Mouse (Mus musculus) activated CD4-positive, CD25-positive, alpha-beta regulatory T cell, adult 4 months (primary cell): Measurements from ENCODE around the gene Tmco4. TPM values are rescaled to one million over a fixed set of nuclear protein-coding genes. Genes with fewer than 3 reads are reported as not detected.

Experiments used
- ATAC-seq: one replicate; pipeline ENCODE4 v1.8.0; 2017
- polyA plus RNA-seq, 2 experiments: library from polyadenylated mRNA; unstranded; fragments of 100-300 nt; shearing (Covaris generic); gene quantifications; one replicate each; pipeline ENCODE4 v1.2.1; 2017

Gene Tmco4
- polyA plus RNA-seq, 2 experiments from 2014 or later: 19.1 to 32.4 TPM

DNA sequence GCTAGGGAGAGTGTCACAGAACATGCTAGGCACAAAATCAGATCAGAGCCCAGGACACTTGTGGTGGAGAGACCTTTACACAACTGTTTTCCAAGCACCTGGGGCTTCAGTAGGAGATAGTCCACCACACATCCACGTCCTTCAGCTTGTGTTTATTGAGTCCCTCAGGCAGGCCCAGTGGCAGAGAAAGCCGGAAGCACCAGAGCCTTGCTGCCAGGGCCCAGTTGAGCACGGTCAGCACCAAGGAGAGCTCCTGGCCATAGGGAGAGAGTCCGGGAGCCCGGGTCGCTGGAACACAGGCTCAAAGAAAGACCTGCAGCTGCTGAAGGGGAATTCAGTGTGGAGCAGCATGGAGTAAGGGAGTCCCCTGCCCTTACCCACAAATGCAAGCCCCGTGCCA, 86.9 kb downstream of the Tmco4 start:
- no peak for ATAC-seq

DNA sequence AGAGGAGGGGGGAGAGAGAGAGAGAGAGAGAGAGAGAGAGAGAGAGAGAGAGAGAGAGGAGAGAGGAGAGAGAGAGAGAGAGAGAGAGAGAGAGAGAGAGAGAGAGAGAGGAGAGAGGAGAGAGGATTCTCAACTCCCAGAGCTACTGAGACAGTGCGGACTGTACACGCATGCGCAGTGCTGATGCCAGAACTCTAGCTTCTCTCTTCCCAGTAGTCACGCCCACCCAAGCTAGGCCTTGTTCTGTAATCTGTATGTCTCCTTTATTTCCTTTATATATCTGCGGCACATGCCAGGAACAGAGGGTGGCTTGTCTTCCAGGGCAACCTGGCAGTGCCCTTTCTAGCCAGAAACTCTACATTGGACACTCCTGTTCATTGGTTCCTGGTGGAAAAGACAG, 92.1 kb downstream of the Tmco4 start:
- no peak for ATAC-seq

DNA sequence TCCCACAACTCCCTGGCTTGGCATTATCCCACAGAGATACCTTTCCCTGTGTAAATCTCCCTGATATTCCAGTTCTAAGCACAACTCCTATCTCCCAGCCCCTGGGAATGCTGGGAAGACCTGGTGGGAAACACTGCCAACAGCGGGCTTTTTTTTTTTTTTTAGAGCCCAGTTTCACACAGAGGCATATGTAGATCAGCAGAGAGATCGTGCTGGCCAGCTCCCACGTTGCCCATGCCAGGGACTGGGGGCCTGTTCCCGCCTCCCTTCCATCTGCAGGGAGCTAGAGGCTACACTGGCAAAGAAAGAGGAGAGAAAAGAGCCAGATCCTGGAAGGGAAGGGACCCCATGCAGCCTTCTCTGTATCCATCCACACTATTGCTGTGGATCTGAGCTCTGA, 95.6 kb downstream of the Tmco4 start:
- no peak for ATAC-seq

DNA sequence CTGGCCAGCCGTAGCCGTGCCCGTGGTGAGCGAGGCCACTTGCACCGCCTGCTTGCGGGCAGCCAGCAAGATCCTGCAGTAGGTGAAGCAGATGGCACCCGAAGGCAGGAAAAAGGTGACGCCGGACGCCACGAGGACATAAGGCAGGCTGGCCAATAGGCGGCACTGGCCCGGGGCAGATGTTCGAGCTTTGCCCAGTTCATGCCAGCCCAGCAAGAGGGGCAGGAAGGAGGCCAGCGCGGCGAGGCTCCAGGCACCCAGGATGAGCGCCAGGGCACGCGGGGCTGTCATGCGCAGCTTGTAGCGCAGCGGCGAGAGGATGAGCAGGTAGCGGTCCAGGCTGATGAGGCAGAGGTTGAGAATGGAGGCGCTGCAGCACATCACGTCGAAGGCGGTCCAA, 101.4 kb downstream of the Tmco4 start:
- no peak for ATAC-seq

DNA sequence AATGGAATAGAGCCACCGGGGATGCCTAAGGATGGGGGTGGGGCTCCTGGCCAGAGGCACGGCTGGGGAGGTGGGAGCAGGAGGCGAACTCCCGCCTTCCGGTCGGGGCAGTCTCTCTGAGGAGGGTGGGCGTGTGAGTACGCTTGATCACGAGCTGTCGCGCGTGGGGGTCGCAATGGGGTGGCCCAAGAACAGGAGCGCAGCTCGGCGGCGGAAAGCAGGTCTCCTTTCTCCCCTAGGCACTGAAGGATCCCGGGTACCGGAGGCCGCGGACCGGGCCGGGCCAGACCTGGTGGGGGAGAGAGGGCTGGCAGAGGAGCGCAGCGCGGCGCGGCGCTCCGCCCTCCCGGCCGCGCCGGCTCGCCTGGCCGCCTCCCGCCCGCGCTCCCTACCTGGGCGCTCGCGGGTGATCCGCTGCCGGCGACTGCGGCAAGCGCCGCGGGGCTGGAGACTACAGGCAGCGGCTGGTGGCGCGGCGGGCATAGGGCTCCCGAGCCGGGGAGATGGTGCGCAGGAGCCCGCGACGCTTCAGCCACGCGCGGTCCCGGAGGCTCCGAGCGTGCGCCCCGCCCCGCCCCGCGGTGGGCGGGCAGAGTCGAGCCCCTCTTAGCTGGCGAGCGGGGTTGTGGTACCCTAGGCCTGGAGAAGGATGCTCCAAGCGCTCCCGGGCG, 102.5 kb downstream of the Tmco4 start, which contains the start of gene Htr6:
TSS of gene Htr6 (minus strand) at position 530 of the 671 bp plus-strand sequence.
- no peak for ATAC-seq

DNA sequence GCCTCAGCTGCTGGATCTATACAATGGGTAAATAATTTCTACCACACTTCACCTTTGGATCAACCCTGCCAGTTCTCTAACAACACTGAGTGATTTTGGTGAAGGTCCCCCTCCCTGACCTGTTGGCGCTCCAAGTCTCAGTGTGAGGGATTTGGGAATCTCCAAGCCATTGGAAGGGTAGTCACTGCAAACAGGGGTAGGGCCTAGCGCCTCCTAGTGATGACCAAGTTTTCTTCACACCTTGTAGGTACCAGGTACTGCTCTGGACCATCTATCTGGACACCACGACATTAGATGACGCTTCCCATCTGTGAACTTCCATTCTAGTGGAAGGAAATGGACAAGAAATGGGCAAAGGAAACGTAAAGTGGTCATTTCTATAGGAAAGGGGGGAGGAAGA, 103.2 kb downstream of the Tmco4 start:
- no peak for ATAC-seq

DNA sequence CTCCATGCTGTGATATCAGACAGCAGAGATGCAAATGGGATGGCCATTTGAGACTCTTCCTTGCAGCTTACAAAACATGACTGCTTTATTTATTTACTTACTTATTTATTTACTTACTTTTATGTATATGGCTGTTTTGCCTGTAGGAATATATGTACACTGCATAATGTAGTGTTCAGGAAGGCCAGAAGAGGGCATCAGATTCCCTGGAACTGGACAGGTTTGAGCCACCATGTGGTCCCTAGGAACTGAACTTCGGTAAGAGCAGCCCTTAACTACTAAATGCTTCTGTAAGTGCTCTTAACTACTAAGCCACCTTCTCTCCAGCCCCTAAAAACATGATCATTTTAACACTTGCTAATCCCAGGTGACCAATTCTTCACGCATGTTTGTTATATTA, 105.6 kb downstream of the Tmco4 start:
- no peak for ATAC-seq

DNA sequence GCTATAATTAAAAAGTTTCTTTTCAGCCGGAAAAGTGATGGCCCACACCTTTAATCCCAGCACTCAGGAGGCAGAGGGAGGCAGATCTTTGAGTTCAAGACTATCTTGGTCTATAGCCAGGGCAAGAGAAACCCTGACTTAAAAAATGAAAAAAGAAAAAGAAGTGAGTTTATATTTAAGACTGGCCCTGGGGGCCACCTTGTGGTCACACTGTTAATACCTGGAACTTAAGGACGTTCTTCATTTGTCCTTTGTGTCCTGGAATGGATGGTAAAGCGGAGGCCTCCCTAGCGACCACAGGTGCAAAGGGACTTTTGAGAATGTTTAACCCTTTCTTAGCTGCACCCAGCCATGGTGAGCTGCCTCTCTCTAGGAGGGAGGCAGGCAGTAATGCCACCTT, 106.0 kb downstream of the Tmco4 start:
- no peak for ATAC-seq

DNA sequence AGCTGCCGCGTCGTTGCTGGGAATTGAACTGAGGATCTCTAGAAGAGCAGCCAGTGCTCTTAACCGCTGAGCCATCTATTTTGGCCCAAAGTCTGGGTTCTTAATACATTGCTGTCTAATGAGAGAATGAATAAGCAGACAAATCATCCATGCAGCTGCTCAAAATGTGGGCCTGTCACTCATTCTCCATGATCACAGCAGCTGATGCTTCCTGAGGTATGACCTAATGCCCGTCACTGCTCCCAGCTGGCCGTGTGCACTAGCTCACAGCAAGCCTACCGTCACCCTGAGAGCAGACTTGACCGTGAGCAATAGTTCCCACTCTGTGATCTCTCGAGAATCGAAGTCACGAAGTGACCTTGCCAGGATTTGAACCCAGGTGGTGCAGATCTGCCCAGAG, 106.8 kb downstream of the Tmco4 start:
- ATAC-seq: no peak

DNA sequence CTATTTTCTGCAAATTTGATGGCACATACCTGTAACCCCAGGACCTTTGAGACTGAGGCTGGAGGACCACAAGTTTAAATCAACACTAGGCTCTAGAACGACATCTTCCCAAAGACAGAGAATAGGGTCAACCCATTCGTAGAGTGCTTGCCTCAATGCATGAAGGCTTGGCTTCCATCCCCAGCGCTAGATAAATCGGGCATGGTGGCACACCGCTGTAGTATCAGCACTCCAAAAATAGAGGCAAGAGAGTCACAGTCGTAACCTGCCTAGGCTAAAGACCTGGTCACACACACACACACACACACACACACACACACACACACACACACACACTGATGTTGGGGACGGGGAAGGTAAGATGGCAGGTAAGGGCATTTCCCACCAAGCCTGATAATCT, 107.6 kb downstream of the Tmco4 start:
- no peak for ATAC-seq

DNA sequence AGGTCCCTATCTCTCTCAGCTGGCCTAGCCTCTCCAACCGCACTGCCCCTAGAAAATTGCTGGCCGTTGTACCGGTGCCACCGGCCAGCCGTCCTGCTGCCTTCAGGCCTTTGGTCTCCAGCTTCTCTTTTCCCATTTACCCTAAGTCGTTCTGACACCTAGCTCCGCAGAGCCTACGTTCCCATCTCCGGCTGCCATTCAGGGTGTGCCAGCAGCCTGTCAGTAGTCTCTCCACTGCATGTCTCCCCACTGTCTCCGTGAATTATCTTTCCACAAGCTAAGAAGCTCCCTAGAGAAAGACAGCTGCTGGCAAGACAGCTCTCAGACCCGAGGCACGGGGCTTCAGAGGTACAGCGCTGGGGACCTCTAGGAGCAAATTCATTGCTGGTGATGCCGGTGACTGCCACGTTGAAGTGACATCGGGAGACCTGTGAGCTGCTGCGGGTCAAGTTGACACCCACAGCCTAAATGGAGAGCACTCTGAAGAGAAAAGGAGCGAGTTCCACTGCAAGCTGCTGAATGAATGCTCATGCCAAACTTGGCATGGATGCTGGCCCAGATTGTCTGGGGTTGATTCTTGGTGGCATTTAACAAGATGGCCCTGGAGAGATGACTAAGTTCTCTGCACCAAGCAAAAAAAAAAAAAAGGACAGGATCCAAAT, 108.7 kb downstream of the Tmco4 start:
- ATAC-seq: no peak

DNA sequence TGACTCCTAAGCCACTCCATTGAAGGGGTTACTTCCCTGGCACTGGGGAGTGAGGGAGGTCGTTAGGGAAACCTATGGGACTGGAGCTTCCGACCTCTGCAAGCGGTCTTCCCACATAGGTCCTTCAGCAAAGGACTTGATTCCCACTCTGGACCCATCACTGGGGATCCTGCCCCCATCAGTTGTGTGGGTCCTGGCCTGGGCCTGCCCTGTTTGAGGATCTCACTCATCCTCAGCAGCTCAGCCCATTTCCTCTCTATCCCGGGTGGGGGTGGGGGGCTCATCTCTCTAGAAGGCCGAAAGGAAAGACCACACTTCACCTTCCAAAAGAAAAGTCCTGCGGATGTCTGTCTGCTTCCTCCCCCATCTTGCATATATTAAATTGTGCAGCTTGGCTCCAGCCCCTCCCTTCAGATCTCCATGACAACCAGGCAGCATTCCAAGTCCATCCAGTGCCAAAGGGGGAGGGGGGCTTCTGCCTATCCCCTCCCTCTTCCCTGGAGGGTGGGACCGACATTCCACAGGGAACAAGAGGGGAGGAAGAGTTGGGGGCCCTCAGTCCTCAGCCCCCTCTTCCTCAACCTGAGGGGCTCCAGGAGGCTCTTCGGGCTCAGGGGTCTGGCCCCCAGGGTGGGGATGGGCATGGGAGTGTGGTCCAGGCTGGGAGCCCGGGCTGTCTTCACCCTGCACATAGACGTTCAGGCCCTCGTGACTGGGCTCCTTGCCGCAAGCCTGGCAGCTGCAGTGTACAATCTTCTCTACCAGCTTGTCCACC, 110.3 kb downstream of the Tmco4 start:
- no peak for ATAC-seq

DNA sequence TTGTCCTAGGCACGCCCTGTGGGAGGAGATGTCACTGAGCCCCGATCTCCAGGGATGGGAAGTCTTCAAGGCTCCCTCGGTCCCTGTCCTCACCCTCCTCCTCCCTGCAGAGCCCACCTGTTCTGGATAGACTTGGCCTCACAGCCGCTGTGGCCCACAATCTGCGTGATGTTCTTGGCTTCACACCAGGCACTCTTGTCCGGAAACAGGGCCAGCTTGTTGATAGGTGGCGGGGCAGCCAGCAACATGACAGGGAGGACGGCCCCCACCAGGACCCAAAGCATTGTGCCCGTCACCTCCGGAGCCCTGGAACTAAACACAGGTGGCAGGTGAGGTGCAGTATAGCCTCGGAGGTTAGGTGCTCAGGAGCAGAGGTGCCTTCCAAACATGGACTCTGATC, 112.6 kb downstream of the Tmco4 start:
- no peak for ATAC-seq

DNA sequence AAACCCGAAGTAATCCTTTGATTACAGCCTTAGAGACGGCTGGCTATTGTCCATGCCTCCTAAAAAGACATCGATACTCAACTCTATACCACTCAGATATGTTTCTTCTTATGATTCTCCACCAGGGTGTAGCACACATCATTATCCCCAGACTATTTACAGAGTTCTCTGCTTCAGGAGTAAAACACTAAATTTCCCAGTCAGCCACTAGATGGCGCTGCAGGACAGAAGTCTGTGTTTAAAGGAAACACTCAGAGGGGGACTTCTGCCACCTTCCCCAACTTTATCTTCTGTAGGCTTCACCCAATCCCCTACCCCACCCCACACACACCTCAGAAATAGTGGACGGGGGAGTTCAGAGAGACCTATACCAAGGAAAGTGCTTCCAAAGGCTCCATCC, 113.3 kb downstream of the Tmco4 start:
- peak; percentile 36 for ATAC-seq

DNA sequence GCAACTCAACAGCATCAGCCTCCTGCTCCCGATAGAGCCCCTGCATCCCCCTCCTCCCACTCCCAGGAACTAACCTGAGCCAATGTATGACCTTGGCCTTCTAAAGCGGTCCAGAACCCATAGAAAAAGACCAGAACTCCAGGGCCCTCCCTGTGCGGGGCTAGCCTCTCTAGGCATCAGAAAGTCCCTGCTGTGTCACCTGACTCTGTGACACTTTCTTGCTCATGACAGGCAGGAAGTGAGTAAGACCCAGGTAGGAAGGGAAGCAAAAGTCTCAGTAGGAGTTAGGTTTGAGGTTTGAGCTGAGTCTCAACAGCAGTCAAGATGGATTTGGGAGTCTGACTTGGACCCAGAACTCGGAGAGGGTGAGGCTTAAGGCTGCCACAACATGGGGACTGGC, 114.3 kb downstream of the Tmco4 start:
- ATAC-seq: peak; percentile 91

DNA sequence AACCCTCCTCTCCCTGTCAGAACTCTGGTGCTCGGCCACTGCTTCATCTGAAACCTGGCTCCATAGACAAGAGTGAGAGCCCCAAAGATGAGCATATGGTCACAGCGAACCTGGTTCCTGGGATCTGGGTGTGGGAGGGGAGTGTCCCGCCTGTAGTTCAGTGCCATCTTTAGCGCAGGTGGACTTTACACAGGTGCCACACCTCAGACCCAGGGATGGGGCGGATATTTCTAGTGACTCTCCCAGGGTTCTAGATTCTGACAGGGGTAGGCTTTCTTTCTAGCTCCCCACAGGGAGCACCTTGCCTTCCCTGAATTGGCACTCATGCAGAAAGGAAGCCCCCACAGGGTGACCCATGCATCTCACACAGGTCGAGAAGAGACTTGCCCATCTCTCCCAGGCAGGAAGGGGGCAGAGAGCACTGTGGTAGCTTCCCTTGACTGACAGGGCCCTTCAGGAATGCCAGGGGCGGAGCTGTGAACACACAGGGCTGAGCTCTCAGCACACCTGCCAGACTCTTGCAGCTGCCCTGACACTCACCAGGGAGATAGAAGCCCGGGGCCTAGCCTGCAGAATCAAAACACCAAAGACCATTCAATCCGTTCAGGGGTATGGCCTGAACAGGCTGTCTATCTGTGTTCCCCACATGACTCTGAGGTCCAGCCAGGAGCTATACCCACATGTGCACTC, 116.4 kb downstream of the Tmco4 start:
- ATAC-seq: no peak

DNA sequence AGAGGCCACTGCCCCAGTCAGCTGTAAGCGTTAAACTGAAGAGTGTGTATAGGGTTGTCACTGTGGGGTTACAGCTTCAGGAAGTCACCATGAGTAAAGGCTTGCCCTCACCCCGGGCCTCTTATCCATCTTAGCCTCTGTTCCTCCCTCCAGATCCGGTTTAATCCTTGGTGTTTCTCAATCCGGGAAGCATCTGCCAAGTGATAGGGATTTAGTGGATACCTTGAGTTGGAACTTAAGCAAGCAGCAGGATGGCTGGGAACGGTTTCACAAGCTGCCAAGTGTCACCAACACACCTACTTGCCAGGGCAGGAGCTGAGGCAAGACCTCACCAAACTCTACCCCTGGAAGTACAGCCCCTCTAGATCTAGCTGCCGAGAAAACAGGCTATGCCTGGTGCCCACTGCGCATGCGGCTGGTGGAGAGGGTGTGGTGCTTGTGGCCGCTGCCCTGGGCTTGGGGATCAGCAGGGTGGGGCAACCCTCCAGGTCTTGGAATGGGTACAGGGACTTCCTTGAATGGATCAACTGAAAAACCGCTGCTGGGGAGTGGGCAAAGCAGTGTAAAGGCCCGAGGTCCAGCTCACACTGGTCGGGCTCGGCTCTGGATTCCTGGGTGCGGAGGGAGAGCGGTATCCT, 117.7 kb downstream of the Tmco4 start:
- ATAC-seq: no peak

DNA sequence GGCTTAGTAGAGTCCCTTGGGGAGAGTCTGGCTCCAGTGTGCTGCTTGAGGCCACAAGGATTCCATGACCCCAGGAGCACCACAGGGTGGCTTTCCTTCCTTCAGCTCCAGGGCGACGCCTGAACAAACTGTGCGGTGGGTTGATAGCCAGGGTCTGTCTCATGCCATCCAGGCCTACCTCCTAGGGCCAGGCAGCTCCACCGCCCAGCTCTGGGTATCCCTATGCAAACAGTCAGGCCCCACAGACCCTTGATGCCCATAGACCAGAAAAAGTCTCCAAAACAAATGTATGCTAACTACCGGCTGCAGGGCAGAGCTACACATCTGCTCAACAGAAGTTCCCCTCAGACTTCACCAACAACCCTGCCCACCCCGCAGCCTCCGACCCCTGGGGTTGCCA, 118.4 kb downstream of the Tmco4 start:
- ATAC-seq: no peak

DNA sequence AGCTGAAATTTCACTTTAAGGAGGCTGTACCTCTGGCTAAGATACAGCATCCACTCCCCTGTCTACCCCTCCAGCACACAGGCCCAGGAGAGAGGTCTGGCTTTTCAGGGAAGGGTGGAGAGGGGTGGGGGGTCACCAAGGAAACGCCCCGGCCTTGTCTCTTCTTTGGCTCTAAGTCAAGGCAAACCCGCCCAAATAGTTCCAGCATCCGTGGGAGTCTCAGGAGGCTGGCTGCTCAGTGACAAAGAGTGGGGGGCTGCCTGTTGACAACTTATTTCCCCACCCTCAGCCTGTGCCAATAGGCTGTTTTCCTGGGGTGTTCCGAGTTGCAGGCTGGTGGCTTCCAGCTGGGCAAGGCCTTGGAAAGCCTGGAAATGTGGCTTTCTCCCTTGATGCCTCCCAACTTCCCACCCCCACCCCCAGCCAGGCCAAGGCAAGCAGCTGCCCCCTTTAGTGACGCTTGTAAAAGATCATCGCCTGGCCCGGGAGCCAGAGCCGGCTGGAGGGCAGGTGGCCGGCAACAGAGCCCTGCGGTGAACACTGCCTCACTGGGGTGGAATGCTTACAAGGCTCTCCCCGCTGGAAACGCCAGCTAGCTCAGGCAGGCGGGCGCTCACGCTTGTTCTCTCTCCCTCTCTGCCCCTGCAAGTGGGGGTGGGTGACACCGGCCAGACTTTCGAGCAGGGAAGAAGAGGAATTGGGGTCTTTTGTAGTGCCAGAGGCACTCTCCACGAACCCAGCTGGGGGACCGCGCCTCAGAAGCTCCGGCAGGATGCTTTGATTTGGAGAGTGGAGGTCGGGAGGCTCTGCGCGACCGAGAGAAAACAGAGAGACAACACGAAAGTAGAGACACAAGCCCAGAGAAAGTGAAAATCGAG, 119.0 kb downstream of the Tmco4 start:
- no peak for ATAC-seq

DNA sequence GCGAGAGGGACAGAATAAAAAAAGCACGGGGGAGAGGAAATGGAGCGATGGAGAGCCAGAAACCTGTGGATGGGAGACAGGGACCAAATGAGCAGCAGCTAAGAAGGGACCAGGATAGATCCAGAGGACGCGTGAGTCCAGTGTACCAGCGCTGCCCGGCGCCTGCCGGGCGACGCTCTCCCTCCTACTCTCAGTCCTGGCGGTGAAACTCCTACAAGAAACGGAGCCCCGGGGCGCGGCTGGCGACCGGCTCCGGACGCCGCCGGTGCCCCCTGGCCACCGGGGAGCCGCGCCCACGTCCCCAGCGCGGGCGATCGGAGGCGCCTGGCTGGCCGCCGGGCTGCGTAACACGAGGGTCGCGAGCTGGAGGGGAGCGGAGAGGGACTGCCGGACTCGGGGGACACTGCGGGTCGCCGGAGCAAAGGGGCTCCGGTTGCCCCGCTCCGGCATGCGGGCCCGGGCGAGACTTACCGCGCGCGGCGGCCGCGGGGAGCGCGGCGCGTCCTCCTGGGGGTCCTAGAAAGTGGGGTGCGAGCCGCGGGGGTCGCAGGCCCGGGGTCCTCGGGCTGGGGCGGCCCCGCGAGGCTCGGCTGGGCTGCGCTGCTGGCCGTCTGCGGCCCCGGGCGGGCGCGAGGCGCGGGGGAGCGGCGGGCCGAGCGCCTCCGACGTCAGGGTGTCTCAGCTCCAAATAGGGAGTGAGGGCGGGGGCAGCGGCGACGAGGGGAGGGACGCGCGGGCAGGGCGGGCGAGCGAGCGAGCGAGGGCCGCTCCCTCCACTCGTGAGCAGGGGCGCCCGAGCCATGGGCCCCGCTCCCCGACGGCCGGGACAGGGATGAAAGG, 119.9 kb downstream of the Tmco4 start, which contains the start of gene Nbl1:
TSS of gene Nbl1 (minus strand) at position 638 of the 840 bp plus-strand sequence.
- ATAC-seq: no peak

DNA sequence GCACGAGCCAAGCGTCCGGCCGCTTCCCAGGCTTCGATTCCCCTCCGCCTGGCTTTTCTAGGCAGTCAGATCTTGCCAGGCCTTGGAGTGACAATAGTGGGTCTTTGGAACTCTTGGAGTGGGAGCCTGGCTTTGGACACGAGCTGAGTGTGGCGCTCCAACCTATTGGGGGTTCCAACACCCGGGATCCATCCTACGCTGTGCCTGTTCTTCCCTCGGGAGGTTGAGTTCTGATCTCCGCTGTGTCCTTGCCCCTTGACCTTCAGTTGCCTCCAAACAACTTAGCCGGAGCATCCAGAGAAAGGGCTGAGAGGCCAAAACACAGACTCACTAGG, 120.5 kb downstream of the Tmco4 start:
- no peak for ATAC-seq
